Mouse (Mus musculus): ENCODE results near the gene Smyd2. TPM values are rescaled to one million over a fixed set of nuclear protein-coding genes. Genes with fewer than 3 reads are reported as not detected.

The Smyd2 gene
- total and polyA plus RNA-seq, 2 experiments = 18.2 to 33.5 TPM

DNA sequence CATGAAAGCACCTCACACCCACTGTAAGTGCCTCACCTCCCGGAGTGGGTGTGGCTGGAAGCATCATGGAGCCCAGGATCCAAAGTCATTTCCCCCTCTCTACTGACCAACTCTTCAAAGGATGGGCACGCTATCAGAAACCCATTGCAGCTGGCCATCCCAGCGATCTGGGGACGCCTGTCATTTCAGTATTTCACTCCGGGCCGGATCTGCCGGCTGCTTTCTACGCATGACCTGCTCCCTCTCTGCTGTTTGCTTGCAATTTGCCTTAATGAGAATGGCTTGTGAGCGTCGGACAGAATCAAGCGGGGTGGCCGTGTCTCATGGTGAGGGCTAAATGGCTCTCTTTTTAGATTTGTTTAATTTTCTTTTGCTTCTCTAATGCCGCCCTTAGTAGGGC is 88.0 kb downstream of the Smyd2 start:
- Histone ChIP-seq H3K9ac (ENCODE audit: low read depth, low read length) (no peak overlapping the region), H3K27ac (replicated peaks; ENCODE audit: insufficient read depth, low read depth, low read length) (no peak overlapping the region), H3K79me2 (ENCODE audit: control insufficient read depth, insufficient read depth, low read length) (no peaks in the 10 kb centered on the region), H3K4me3 (ENCODE audit: insufficient read depth, low read depth, low read length) (no peak overlapping the region), H3K36me3 (ENCODE audit: control insufficient read depth, insufficient read depth, low read length) (no peaks in the 10 kb centered on the region), H3K4me1 (ENCODE audit: control insufficient read depth, insufficient read depth, low read length) (no peaks in the 10 kb centered on the region; the same call in 1 of the 2 replicates), H3K27me3 (ENCODE audit: control insufficient read depth, insufficient read depth, low read length) (no peaks in the 10 kb centered on the region)
- DNase-seq (ENCODE audit: extremely low read depth, low read depth, low spot score) = no peak
- TF ChIP-seq CTCF (IDR thresholded peaks at IDR 0.05; ENCODE audit: low read depth, low read length) (no peak), POLR2A (IDR thresholded peaks at IDR 0.05; ENCODE audit: extremely low read depth, insufficient read depth, low read length) (no peak)
- WGBS = 86% methylated on average over 13 of the region's 13 CpGs

DNA sequence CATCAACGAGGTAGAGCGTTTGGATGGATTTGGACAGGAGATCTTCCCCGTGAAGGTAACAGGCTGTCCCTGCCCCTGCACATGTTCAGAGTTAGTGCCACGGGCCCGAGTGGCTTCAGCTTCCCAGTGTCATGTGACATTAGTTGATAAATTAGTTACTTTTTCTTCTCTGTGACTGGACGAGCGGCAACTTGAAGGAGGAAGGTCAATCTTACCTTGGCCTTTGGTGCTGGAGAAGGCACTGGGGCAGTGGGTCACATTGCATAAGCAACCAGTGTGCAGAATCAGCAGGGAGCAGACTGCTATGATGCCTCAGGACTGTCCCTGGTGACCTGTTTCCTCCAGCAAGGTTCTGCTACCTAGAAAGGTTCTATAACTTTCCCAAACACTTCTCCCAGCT is 88.8 kb downstream of the Smyd2 start:
- DNase-seq (ENCODE audit: extremely low read depth, low read depth, low spot score) = no peak
- Histone ChIP-seq H3K4me1 (ENCODE audit: control insufficient read depth, insufficient read depth, low read length) (no peaks in the 10 kb centered on the region; the same call in 1 of the 2 replicates), H3K36me3 (ENCODE audit: control insufficient read depth, insufficient read depth, low read length) (no peaks in the 10 kb centered on the region), H3K4me3 (ENCODE audit: insufficient read depth, low read depth, low read length) (no peak overlapping the region), H3K27me3 (ENCODE audit: control insufficient read depth, insufficient read depth, low read length) (no peaks in the 10 kb centered on the region), H3K79me2 (ENCODE audit: control insufficient read depth, insufficient read depth, low read length) (no peaks in the 10 kb centered on the region), H3K9ac (ENCODE audit: low read depth, low read length) (no peak overlapping the region), H3K27ac (replicated peaks; ENCODE audit: insufficient read depth, low read depth, low read length) (no peak overlapping the region)
- no peak for TF ChIP-seq CTCF (IDR thresholded peaks at IDR 0.05; ENCODE audit: low read depth, low read length)
- TF ChIP-seq POLR2A (IDR thresholded peaks at IDR 0.05; ENCODE audit: extremely low read depth, insufficient read depth, low read length) = no peak
- WGBS = 74% methylated on average over 7 of the region's 7 CpGs

DNA sequence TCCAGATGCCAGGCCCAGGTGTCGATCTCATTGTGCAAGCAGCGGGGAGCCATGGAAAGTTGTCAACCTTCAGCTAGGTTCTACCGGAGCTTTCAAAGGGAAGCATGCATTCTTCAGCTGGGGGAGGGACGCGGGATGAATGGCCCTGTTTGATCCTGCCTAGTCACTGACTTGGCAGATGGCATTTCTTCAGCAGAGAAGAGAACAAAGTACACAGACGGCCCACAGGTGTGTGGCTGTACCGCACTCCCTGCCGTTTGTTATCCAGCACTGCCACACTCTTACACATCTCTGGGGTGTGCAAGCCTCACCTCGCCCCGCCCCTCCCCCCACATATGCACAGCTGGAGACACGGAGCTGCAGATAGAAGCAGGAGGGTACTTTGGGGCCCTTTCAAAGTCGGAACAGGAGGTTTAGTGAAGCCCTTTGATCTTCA is 91.3 kb downstream of the Smyd2 start:
- no peak for TF ChIP-seq POLR2A (IDR thresholded peaks at IDR 0.05; ENCODE audit: extremely low read depth, insufficient read depth, low read length)
- TF ChIP-seq CTCF (IDR thresholded peaks at IDR 0.05; ENCODE audit: low read depth, low read length) = no peak
- no peak overlapping the region for H3K9ac ChIP-seq (ENCODE audit: low read depth, low read length)

More for the DNA sequence above, 91.3 kb downstream of the Smyd2 start:
- H3K27ac ChIP-seq (replicated peaks; ENCODE audit: insufficient read depth, low read depth, low read length) = no peak overlapping the region
- no peaks in the 10 kb centered on the region for H3K27me3 ChIP-seq (ENCODE audit: control insufficient read depth, insufficient read depth, low read length)
- 24% methylated on average over 12 of the region's 12 CpGs for WGBS
- H3K79me2 ChIP-seq (ENCODE audit: control insufficient read depth, insufficient read depth, low read length) = no peaks in the 10 kb centered on the region
- peak; percentile 15 for DNase-seq (ENCODE audit: extremely low read depth, low read depth, low spot score)
- no peaks in the 10 kb centered on the region; the same call in 1 of the 2 replicates for H3K4me1 ChIP-seq (ENCODE audit: control insufficient read depth, insufficient read depth, low read length)
- H3K36me3 ChIP-seq (ENCODE audit: control insufficient read depth, insufficient read depth, low read length) = no peaks in the 10 kb centered on the region
- no peak overlapping the region for H3K4me3 ChIP-seq (ENCODE audit: insufficient read depth, low read depth, low read length)

Other genes starting within 250 kb of the Smyd2 start
- 0.18 and 2.2 TPM in 2 replicates for gene Cenpf, start 234.3 kb downstream of the Smyd2 start, total RNA-seq (2014; rRNA removed)
- gene Cenpf, start 234.3 kb downstream of the Smyd2 start, polyA plus RNA-seq (2012; rRNA removed) = 0.01 and 0.15 TPM in 2 replicates
- 0.74 and 1.1 TPM in 2 replicates for gene Ptpn14, start 194.1 kb downstream of the Smyd2 start, total RNA-seq (2014; rRNA removed)
- 0.39 and 0.55 TPM in 2 replicates for gene Ptpn14, start 194.1 kb downstream of the Smyd2 start, polyA plus RNA-seq (2012; rRNA removed)
- gene Prox1, start 248.4 kb upstream of the Smyd2 start, total RNA-seq (2014; rRNA removed) = 20.1 and 27.1 TPM in 2 replicates
- gene Prox1, start 248.4 kb upstream of the Smyd2 start, polyA plus RNA-seq (2012; rRNA removed) = 22.2 and 23.0 TPM in 2 replicates

Data from liver, adult 2 months (tissue).